Mouse (Mus musculus) hindbrain, embryonic 13.5 days (tissue): ENCODE measurements at regions not wholly inside any gene's neighbourhood (a gene's known extent, or its start where the extent isn't known, plus 50 kb on each side); places are given as distances from the start of the nearest gene placed in this dataset.

Experiments used
- ATAC-seq: fragments of 200-750 bp; cut with Nextera tagmentation; 2 replicates; pipeline ENCODE4 v1.8.0; 2017; ENCODE audit warnings: moderate TSS enrichment; ENCODE audit not compliant: low FRiP score
- H3K27ac ChIP-seq: fragments of 300-500 bp; sonication (generic); 2 replicates; pipeline ENCODE4 v1.5.1; 2015; ENCODE audit warnings: inconsistent platforms, mild to moderate bottlenecking, moderate library complexity
- H3K27me3 ChIP-seq: fragments of 300-500 bp; sonication (generic); 2 replicates; pipeline ENCODE4 v1.6.1; 2015; ENCODE audit warnings: mild to moderate bottlenecking, inconsistent platforms
- H3K36me3 ChIP-seq: fragments of 300-500 bp; sonication (generic); 2 replicates; pipeline ENCODE4 v1.6.1; 2015; ENCODE audit warnings: mild to moderate bottlenecking, inconsistent platforms
- H3K4me1 ChIP-seq: fragments of 300-500 bp; sonication (generic); replicated peaks from 2 replicates; pipeline ENCODE4 v1.6.1; 2015; ENCODE audit warnings: inconsistent platforms
- H3K4me2 ChIP-seq: fragments of 300-500 bp; sonication (generic); 2 replicates; pipeline ENCODE4 v1.6.1; 2015; ENCODE audit warnings: inconsistent platforms, mild to moderate bottlenecking, moderate library complexity
- H3K4me3 ChIP-seq: fragments of 300-500 bp; sonication (generic); 2 replicates; pipeline ENCODE4 v1.5.1; 2015; ENCODE audit warnings: mild to moderate bottlenecking, inconsistent platforms
- H3K9ac ChIP-seq: fragments of 300-500 bp; sonication (generic); 2 replicates; pipeline ENCODE4 v1.6.1; 2015; ENCODE audit warnings: mild to moderate bottlenecking, inconsistent platforms
- H3K9me3 ChIP-seq: fragments of 300-500 bp; sonication (generic); 2 replicates; pipeline ENCODE4 v1.6.1; 2016; ENCODE audit warnings: inconsistent platforms
- WGBS: fragments of 180-500 bp; shearing (Covaris S2); methylation state at CpG from one replicate; pipeline ENCODE4 v1.1.7; 2015; 5-methylcytosine and 5-hydroxymethylcytosine counted together

- Histone ChIP-seq H3K9me3 (no peaks in the 10 kb centered on the region), H3K27me3 (no peaks in the 10 kb centered on the region), H3K36me3 (no peaks in the 10 kb centered on the region), H3K4me1 (no peaks in the 10 kb centered on the region), H3K4me3 (no peak overlapping the region), H3K4me2 (no peak overlapping the region), H3K9ac (no peak overlapping the region), H3K27ac (no peak overlapping the region)
- WGBS, result 82% methylated on average over 2 of the region's 2 CpGs
- no peak for ATAC-seq
These were observed 89.0 kb upstream of the Sox11 start for GRCm38 (mm10) chr12:27431338-27431737.

- 88% methylated on average over 8 of the region's 8 CpGs for WGBS
These were observed 75.1 kb upstream of the Sox11 start for GRCm38 (mm10) chr12:27417387-27418009.

GRCm38 (mm10) chr12:27410555-27410954 is 68.2 kb upstream of the Sox11 start:
- Histone ChIP-seq H3K4me2 (no peak overlapping the region), H3K4me1 (no peaks in the 10 kb centered on the region), H3K9ac (no peak overlapping the region), H3K27me3 (no peaks in the 10 kb centered on the region), H3K27ac (no peak overlapping the region), H3K36me3 (no peaks in the 10 kb centered on the region), H3K4me3 (no peak overlapping the region), H3K9me3 (no peaks in the 10 kb centered on the region)
- no peak for ATAC-seq
- 60% methylated on average over 4 of the region's 4 CpGs for WGBS

More at GRCm38 (mm10) chr12:27417387-27418009, 75.1 kb upstream of the Sox11 start:
- no peak overlapping the region for H3K27ac ChIP-seq
- H3K9me3 ChIP-seq, result no peaks in the 10 kb centered on the region
- no peaks in the 10 kb centered on the region for H3K27me3 ChIP-seq
- no peak for ATAC-seq
- no peaks in the 10 kb centered on the region for H3K36me3 ChIP-seq
- no peak overlapping the region for H3K4me3 ChIP-seq
- H3K4me2 ChIP-seq, result no peak overlapping the region
- H3K4me1 ChIP-seq, result no peaks in the 10 kb centered on the region
- no peak overlapping the region for H3K9ac ChIP-seq

DNA sequence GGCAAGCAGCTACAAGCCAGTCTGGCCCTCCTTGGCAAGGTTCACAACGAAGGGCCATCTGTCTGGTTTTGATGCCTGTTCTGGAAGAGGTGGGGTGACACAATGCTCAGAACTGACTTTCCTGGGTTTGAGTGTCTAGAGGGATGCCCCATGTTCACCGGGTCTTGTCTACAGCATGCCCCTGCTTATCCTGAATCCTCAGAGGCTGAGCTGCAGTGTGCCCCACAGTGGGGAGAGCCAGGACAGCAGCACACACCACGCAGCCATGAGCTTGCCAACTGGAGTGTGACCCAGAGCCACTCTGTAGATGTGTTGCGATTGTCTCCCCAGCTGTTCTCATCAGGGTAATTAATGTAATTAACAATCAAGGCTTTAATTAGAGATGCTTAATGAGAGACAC is 66.1 kb upstream of the Sox11 start:
- H3K4me1 ChIP-seq, result no peaks in the 10 kb centered on the region
- no peaks in the 10 kb centered on the region for H3K27me3 ChIP-seq
- H3K4me3 ChIP-seq, result no peak overlapping the region
- H3K36me3 ChIP-seq, result no peaks in the 10 kb centered on the region
- 65% methylated on average over 4 of the region's 4 CpGs for WGBS
- no peak overlapping the region for H3K4me2 ChIP-seq
- no peaks in the 10 kb centered on the region for H3K9me3 ChIP-seq
- H3K9ac ChIP-seq, result no peak overlapping the region
- no peak; the same call in 1 of the 2 replicates for ATAC-seq
- no peak overlapping the region for H3K27ac ChIP-seq

- WGBS, result 84% methylated on average over 5 of the region's 5 CpGs
These were observed 57.0 kb upstream of the Sox11 start for GRCm38 (mm10) chr12:27399392-27399791.

More at GRCm38 (mm10) chr12:27399392-27399791, 57.0 kb upstream of the Sox11 start:
- ATAC-seq, result no peak
- H3K4me3 ChIP-seq, result no peak overlapping the region
- H3K27ac ChIP-seq, result no peak overlapping the region
- H3K9ac ChIP-seq, result no peak overlapping the region
- H3K9me3 ChIP-seq, result no peaks in the 10 kb centered on the region
- H3K36me3 ChIP-seq, result no peaks in the 10 kb centered on the region
- H3K27me3 ChIP-seq, result no peaks in the 10 kb centered on the region
- H3K4me2 ChIP-seq, result no peak overlapping the region
- no peaks in the 10 kb centered on the region for H3K4me1 ChIP-seq
